Mouse (Mus musculus) heart, embryonic 11.5 days (tissue): ENCODE results near the gene Pih1h3b. TPM values are rescaled to one million over a fixed set of nuclear protein-coding genes. Genes with fewer than 3 reads are reported as not detected.

ENCODE experiments used
- ATAC-seq: fragments of 200-750 bp; cut with Nextera tagmentation; replicated peaks from 2 replicates; pipeline ENCODE4 v1.8.0; 2017; ENCODE audit warnings: moderate library complexity; ENCODE audit not compliant: insufficient number of reproducible peaks, low FRiP score, low TSS enrichment
- H3K27ac ChIP-seq: fragments of 300-500 bp; sonication (generic); 2 replicates; pipeline ENCODE4 v1.5.1; 2014; ENCODE audit warnings: mild to moderate bottlenecking, low read depth, low read length
- H3K27me3 ChIP-seq: fragments of 300-500 bp; sonication (generic); 2 replicates; pipeline ENCODE4 v1.6.1; 2014; ENCODE audit warnings: mild to moderate bottlenecking, low read length, mixed read lengths; ENCODE audit not compliant: control insufficient read depth, insufficient read depth
- H3K36me3 ChIP-seq: fragments of 300-500 bp; sonication (generic); 2 replicates; pipeline ENCODE4 v1.6.1; 2014; ENCODE audit warnings: mild to moderate bottlenecking, low read length, moderate library complexity, mixed read lengths; ENCODE audit not compliant: control insufficient read depth, insufficient read depth
- H3K4me1 ChIP-seq: fragments of 300-500 bp; sonication (generic); 2 replicates; pipeline ENCODE4 v1.6.1; 2014; ENCODE audit warnings: low read length; ENCODE audit not compliant: control insufficient read depth, insufficient read depth
- H3K4me2 ChIP-seq: fragments of 300-500 bp; sonication (generic); 2 replicates; pipeline ENCODE4 v1.6.1; 2014; ENCODE audit warnings: mild to moderate bottlenecking, moderate library complexity
- H3K4me3 ChIP-seq: fragments of 300-500 bp; sonication (generic); 2 replicates; pipeline ENCODE4 v1.5.1; 2014; ENCODE audit warnings: low read depth, low read length
- H3K9ac ChIP-seq: fragments of 300-500 bp; sonication (generic); 2 replicates; pipeline ENCODE4 v1.6.1; 2014; ENCODE audit warnings: mild to moderate bottlenecking, low read depth, low read length, moderate library complexity
- H3K9me3 ChIP-seq: fragments of 300-500 bp; sonication (generic); replicated peaks from 2 replicates; pipeline ENCODE4 v1.6.1; 2016; ENCODE audit warnings: low read length; ENCODE audit not compliant: control insufficient read depth
- WGBS: fragments of 180-500 bp; shearing (Covaris S2); extraction: QIAGEN DNeasy Blood & Tissue Kit; methylation state at CpG from one replicate; pipeline ENCODE4 v1.1.7; 2014; ENCODE audit not compliant: insufficient replicate concordance; 5-methylcytosine and 5-hydroxymethylcytosine counted together
- polyA plus RNA-seq: library from polyadenylated mRNA; unstranded; fragments of >200 nt; fragmentation: Nextera tagmentation; extraction: Ambion mirVana; gene quantifications from 2 replicates; pipeline ENCODE4 v1.2.1, GENCODE M21; 2014

Gene Pih1h3b
- not detected in 2 replicates for polyA plus RNA-seq

DNA sequence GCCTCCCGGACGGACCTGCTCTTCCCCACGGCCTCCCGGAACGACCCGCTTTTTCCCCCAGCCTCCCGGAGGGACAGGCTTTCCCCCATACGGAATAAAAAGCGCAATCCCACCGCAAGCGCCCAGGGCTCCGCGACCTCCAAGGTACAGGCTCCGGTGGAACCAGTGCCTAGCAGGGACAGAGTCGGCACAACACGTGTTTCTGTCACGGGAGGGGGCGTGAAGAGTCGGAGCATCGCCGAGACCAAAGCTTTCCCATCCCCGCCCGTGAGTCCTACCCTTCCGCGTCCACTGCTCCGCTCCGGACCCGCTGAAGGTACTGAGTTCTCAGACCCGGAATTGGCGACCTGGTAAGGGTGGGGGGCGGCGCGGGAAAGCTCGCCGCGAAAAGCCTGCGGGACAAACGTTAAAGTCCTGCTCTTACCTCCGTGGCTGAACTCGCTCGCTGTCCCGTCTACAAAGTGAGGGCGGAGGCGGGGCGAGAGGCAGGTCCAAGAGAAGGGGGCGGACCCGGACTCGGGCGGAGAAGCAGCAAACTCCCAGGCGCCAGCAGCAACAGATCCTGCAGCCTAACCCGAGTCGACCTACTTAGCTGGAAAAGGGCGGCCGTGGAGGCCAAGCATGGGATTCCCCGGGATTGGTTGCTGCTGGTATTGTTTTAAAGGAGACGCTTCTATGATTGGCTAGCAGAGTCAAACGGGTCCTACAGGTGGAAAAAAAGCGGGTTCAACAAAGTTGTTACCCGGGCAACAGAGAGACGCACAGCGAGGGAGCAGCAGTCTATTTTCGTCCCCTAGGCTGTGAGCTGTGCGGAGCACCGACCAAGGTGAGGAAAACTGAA lies at the start of gene Pih1h3b, which contains the start of gene Nup62cl:
TSS of gene Pih1h3b (plus strand) at position 745 of the 841 bp plus-strand sequence.
TSS of gene Nup62cl (minus strand) at position 578 of the 841 bp plus-strand sequence.
- peaks cover 8% of the 10 kb centered on the region for H3K9me3 ChIP-seq
- peaks cover 11% of the 10 kb centered on the region; the same call in 1 of the 2 replicates for H3K27me3 ChIP-seq
- WGBS = 24% methylated on average over 64 of the region's 64 CpGs
- H3K36me3 ChIP-seq = no peaks in the 10 kb centered on the region
- peak; percentile 22; the same call in 1 of the 2 replicates for ATAC-seq
- peak within 1 kb of the TSS; percentile 41 for H3K4me3 ChIP-seq
- no peak within 1 kb of the TSS for H3K27ac ChIP-seq
- no peak within 1 kb of the TSS for H3K9ac ChIP-seq
- peak within 1 kb of the TSS; percentile 61 for H3K4me2 ChIP-seq
- H3K4me1 ChIP-seq = no peaks in the 10 kb centered on the region

DNA sequence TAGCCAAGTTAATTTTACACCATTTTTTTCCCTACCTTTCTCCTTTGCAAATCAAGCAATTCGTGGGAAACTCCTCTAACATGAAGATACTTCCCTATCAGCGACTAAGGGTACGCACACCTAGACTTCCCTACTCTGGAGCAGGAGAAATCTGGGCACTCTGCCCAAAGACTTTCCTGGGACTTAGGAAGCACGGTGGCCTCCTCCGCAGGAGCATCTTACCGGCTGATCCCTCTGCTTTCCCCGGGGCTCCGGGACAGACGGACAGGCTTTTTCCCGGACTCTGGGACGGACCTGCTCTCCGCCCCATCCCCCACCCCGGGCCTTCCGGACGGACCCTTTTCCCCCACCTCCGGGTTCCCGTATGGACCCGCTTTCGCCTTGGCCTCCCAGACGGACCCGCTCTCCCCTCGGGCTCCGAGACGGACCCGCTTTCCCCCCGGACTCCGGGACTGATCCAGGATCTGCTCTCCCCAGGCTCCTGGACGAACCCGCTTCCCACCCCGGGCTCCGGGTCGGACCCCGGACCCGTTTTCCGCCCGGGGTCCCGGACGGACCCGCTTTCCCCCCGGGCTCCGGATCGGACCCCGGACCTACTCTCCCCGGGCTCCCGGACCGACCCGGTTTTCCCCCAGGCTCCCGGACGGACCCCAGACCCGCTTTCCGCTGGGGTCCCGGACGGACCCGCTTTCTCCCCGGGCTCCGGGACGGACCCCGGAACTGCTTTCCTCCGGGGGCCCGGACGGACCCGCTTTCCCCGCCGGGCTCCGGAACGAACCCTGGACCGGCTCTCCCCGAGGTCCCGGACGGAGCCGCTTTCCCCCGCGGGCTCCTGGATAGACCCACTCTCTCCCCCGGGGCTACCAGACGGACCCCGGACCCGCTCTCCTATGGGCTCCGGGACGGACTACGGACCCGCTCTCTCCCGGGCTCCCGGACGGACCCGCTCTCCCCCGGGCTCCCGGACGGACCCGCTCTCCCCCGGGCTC lies 1.5 kb upstream of the Pih1h3b start:
- 16% methylated on average over 87 of the region's 90 CpGs for WGBS
- Histone ChIP-seq H3K9me3 (peaks cover 8% of the 10 kb centered on the region), H3K36me3 (no peaks in the 10 kb centered on the region), H3K4me1 (no peaks in the 10 kb centered on the region), H3K9ac (0 out of 2 replicates have a peak overlapping the region, but pooled peaks have one; percentile 28), H3K27me3 (peaks cover 11% of the 10 kb centered on the region; the same call in 1 of the 2 replicates), H3K4me3 (peak overlapping the region; percentile 41), H3K4me2 (peak overlapping the region; percentile 61), H3K27ac (no peak overlapping the region)
- no peak for ATAC-seq

DNA sequence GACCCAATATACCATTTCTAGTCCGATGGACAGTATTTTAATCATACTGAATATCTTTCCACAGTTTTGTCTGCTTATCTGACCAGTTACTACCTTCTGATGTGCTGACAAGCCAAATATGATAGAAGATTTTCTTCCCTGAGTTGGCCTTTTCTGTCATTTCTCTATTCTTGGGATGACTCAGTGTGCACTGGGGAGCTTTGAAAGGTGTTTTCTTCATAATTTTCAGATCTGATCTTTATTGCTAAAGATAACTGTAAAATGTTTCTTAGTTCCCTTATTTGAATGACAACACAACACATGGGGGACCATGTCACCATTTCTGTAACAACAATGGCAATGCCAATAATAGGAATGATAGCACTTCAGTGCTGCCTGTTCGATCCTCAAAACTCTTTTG lies 19.9 kb downstream of the Pih1h3b start:
- Histone ChIP-seq H3K4me2 (no peak overlapping the region), H3K9ac (no peak overlapping the region), H3K27ac (no peak overlapping the region), H3K4me3 (no peak overlapping the region), H3K36me3 (no peaks in the 10 kb centered on the region), H3K9me3 (no peaks in the 10 kb centered on the region), H3K4me1 (no peaks in the 10 kb centered on the region), H3K27me3 (no peaks in the 10 kb centered on the region)
- ATAC-seq = no peak
- 80% methylated on average over 2 of the region's 2 CpGs for WGBS

DNA sequence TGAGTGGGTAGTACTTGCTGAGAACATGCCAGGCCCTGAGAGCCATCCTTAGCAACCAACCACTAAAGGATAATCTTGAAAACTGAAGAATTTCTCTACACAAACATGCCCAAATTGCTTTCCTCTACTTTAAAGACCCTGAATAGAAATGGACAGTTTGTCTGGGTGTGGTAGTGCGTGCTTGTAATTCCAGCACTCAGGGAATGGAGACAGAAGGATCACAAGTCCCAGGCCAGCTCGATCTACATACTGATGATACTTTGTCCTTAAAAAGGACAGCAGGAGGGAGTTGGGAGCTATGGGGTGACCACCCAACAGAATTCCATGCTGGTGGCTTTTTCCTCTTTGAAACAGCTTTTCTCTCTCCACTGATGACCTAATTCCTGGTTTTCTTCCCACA lies 31.4 kb downstream of the Pih1h3b start:
- H3K27me3 ChIP-seq = no peaks in the 10 kb centered on the region
- no peaks in the 10 kb centered on the region for H3K4me1 ChIP-seq
- H3K9ac ChIP-seq = no peak overlapping the region
- no peaks in the 10 kb centered on the region for H3K36me3 ChIP-seq
- no peak overlapping the region for H3K4me2 ChIP-seq
- 61% methylated on average over 2 of the region's 2 CpGs for WGBS
- H3K4me3 ChIP-seq = no peak overlapping the region
- no peaks in the 10 kb centered on the region for H3K9me3 ChIP-seq
- no peak for ATAC-seq
- no peak overlapping the region for H3K27ac ChIP-seq

Other genes starting within 250 kb of the Pih1h3b start
- 10.2 and 10.3 TPM in 2 replicates for gene Morc4, start 191.2 kb upstream of the Pih1h3b start, polyA plus RNA-seq
- 6.6 and 7.2 TPM in 2 replicates for gene Rbm41, start 64.3 kb upstream of the Pih1h3b start, polyA plus RNA-seq
- gene Nup62cl, start 167 bp upstream of the Pih1h3b start, polyA plus RNA-seq = 1.9 and 5.0 TPM in 2 replicates